Mouse (Mus musculus) c-Kit-negative CD71-positive TER-119-positive erythroid progenitor cells, embryonic 14.5 days (primary cell): Measurements from ENCODE around the gene 4930447C04Rik.

Source experiments
- DNase-seq: peaks from one replicate; pipeline ENCODE4 v3.0.0-alpha.2; 2013; ENCODE audit warnings: low read depth, low spot score

The 4930447C04Rik gene

GRCm38 (mm10) chr12:72943574-72944110 is 3.1 kb upstream of the 4930447C04Rik start:
- DNase-seq: no peak

GRCm38 (mm10) chr12:72942171-72942570 is 1.6 kb upstream of the 4930447C04Rik start:
- no peak for DNase-seq

GRCm38 (mm10) chr12:72941398-72942051 is 951 bp upstream of the 4930447C04Rik start:
- DNase-seq: no peak

- no peak for DNase-seq
Measured at GRCm38 (mm10) chr12:72940822-72941397, 336 bp upstream of the 4930447C04Rik start.

- DNase-seq: no peak
Measured at GRCm38 (mm10) chr12:72939616-72940015, 958 bp downstream of the 4930447C04Rik start, which contains the start of gene Six6. Gene Six6, plus strand, starts transcription at chr12:72939892.

- DNase-seq: no peak
Measured at GRCm38 (mm10) chr12:72938600-72939490, 1.7 kb downstream of the 4930447C04Rik start.

- no peak for DNase-seq
Measured at GRCm38 (mm10) chr12:72938176-72938575, 2.4 kb downstream of the 4930447C04Rik start.

- DNase-seq: no peak
Measured at GRCm38 (mm10) chr12:72937537-72938120, 2.9 kb downstream of the 4930447C04Rik start.

- DNase-seq: no peak
Measured at GRCm38 (mm10) chr12:72936751-72937150, 3.8 kb downstream of the 4930447C04Rik start.

- no peak for DNase-seq
Measured at GRCm38 (mm10) chr12:72917159-72917993, 23.2 kb downstream of the 4930447C04Rik start.

- DNase-seq: no peak
Measured at GRCm38 (mm10) chr12:72854377-72855032, 86.1 kb downstream of the 4930447C04Rik start.

- no peak for DNase-seq
Measured at GRCm38 (mm10) chr12:72853406-72854076, 87.0 kb downstream of the 4930447C04Rik start.

GRCm38 (mm10) chr12:72852264-72852663 is 88.3 kb downstream of the 4930447C04Rik start:
- no peak for DNase-seq

- DNase-seq: no peak
Measured at GRCm38 (mm10) chr12:72850146-72850545, 90.4 kb downstream of the 4930447C04Rik start.

GRCm38 (mm10) chr12:72847725-72848124 is 92.8 kb downstream of the 4930447C04Rik start:
- DNase-seq: peak; percentile 3

GRCm38 (mm10) chr12:72845946-72846345 is 94.6 kb downstream of the 4930447C04Rik start:
- DNase-seq: no peak

GRCm38 (mm10) chr12:72843973-72844620 is 96.5 kb downstream of the 4930447C04Rik start:
- no peak for DNase-seq

GRCm38 (mm10) chr12:72843555-72843954 is 97.0 kb downstream of the 4930447C04Rik start:
- no peak for DNase-seq

- DNase-seq: no peak
Measured at GRCm38 (mm10) chr12:72843135-72843534, 97.4 kb downstream of the 4930447C04Rik start.
